Mouse (Mus musculus): Measurements from ENCODE around the gene Vsig2.

Gene Vsig2

GRCm38 (mm10) chr9:37539170-37540025 lies at the start of gene Vsig2:
TSS of gene Vsig2 (plus strand) at chr9:37539255.
- DNase-seq: peak; percentile 36 to 52

- DNase-seq: peak; percentile 72 to 79
Measured at GRCm38 (mm10) chr9:37489446-37490120, 49.5 kb upstream of the Vsig2 start.

GRCm38 (mm10) chr9:37495761-37496160 lies 43.3 kb upstream of the Vsig2 start:
- DNase-seq: peak in 1 of 2 experiments; percentile 15

DNA sequence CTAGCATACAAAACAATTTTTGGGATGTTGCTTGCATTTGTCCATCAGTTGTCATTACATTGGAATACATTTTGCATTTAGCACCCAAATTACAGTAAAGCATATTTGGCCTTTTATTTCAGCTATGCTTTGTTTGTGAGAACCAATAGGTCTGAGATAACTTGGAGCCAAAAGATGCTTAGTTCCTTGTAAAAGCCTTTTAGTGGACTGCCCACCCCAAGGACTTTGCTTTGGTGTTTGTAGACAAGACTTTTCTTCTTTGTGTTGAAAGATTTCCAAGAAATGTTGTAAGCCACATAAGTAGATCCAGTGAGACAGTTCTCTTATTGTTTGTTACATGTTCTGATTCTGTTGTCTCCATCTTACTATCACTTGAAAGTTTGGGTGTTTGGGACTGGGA lies 42.7 kb upstream of the Vsig2 start:
- DNase-seq: no peak

- DNase-seq: no peak
Measured at GRCm38 (mm10) chr9:37500201-37500600, 38.9 kb upstream of the Vsig2 start.

DNA sequence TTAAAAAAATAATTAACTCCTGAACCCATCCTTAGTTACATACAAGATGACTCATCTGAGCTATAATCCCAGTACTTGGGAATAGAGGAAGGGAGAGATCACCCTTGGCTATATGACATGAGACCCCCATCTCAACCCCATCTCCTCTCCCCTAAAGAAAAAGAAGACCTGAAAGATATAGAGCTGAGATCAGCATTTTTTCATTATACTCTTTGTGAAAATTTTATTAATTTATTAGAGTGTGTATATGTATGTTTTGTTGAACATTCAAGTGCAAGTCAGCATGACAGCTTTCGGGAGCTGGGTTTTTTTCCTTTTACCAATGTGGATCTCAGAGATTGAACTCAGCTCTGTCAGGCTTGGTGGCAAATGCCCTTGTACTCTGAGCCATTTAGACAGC lies 37.9 kb upstream of the Vsig2 start:
- no peak for DNase-seq

DNA sequence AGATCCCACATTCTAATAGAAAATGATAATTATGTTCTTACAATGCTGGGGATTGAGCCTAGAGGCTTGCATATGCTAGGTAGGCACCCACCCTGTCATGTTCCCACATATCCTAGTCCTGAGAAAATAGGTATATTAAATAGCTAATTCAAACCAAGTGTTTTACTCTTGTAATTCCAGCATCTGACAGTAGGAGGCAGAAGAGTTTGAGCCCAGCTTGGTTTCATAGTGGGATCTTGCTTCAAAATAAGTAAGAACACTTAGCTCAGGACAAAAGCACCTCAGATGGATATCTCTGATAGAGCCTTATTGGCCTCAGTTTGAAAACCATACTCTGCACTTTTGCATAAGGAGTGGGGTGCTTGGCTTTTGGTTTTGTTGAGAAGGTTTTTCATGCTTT lies 34.7 kb upstream of the Vsig2 start:
- no peak for DNase-seq

- DNase-seq: no peak
Measured at GRCm38 (mm10) chr9:37506023-37506422, 33.0 kb upstream of the Vsig2 start.

- no peak for DNase-seq
Measured at GRCm38 (mm10) chr9:37512097-37512496, 27.0 kb upstream of the Vsig2 start.

- no peak for DNase-seq
Measured at GRCm38 (mm10) chr9:37514456-37514855, 24.6 kb upstream of the Vsig2 start.

- no peak for DNase-seq
Measured at GRCm38 (mm10) chr9:37517467-37517866, 21.6 kb upstream of the Vsig2 start.

DNA sequence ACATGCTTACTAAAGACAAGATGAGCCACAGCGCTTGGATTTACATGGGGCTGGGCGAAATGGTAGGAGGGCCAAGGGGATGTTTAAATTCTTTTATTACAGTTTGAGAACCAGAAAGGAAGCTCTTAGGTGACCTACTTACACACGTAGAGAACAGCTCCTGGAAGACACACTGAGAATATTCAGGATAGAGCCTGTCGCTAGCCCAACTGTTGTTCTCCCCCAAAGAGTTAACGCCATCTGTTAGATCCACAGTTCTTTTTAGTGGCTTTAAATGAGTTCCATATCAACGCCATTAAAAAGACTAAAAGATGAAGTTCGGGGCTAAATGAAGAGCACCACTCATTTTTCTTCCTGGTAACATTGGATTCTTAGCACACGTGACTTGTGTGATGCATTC lies 20.1 kb upstream of the Vsig2 start:
- no peak for DNase-seq

DNA sequence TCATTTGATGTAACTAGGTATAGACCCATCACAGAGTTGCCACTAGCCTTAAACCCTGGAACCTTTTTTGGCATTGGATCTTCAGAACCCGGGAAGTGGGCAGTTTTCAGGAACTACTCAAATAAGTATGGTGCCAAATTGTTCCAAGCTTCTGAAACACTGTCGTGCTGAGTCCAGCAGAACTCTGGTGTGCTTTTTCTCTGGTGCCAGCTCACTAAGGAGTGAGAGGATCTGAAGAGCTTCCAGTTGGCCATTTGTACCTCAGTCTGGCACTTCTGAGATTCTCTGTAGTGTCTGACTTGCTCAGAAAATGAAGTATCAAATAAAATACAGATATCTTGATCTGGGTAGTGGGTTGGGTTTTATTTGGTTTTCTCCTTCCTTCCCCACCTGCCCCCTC lies 19.1 kb upstream of the Vsig2 start:
- no peak for DNase-seq

- no peak for DNase-seq
Measured at GRCm38 (mm10) chr9:37525461-37525860, 13.6 kb upstream of the Vsig2 start.

DNA sequence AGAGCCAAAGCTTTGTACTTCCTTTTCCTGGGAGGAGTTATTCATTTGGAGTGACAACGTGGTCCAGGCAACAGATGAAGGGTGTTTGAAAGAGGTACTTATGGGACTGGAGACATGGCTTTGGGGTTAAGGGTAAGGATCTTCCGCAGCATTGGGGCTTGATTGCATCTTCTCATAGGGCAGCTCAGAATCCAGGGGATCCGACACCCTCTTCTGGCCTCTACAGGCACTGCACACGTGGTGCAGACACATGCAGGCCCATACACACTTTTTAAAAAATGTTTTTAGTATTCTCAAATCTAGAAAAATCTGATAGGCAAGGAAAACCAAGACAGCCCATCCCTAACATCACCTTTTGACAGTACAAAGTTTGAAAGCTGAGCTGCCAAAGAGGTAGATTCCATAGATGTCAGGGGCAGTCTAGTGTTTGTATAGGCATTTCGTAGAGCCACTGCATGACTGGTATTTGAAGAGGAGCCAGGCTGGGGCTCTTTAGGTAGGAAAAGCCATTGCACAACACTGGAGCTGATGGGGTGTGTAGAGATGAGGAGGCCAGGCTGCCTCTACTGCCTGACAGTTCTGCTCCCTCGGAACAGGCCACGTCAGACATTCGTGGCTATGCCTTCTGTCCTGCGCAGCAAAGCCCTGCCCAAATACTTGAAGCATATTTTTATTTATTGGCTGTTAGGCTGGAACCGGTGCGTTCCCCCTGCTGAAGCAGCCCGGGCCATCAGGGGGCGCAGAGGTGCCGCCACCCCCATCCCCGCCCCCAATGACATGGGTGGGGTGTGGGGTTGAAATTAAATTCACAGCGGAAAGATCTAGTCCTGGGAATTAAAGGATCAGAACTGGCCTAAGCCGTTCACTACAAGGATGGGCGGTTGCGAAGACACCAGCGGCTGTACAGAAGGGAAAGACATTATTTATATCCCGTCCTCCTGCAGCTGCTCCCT lies 12.3 kb upstream of the Vsig2 start:
- peak; percentile 65 to 81 for DNase-seq

DNA sequence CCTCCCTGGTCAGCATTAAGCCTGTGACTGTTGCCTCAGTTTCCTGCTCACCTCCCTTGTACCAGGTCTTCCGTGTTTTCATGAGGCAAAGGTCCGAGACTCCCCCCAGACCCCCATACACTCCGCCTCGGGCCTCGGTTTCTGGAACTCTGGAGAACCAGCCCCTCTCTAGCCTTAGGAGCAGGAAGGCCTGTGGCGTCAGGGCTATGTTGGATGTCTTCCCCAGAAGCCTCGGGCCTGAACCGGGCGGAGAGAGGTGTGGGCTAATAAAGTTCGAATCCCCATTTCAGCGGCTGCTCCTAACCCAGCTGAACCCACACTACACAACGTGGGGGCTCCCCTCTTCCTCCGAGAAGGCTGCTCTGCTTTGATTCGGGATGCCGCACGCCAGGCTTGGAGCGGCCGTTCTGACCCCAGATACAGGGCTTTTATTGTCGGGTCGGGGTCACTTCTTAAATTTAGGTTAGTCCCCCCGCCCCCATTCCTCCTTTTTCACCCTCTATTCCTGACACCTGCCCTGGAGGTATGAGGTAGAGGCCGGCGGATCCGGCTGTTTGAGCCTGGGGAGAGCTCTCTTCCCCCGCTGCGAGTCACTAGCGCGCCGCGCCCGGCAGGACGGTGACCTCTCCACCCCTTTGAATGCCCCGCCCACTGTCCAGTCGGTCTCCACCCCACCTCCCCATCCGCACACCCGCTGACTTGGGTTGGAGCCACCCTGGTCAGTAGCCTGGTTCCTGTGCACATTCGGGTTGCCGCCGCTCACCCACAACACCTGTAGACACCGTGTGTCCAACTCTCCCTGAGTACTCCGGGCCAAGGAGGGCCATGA lies 11.4 kb upstream of the Vsig2 start, which contains the start of gene Esam:
TSS of gene Esam (plus strand) at position 683 of the 829 bp plus-strand sequence.
- peak; percentile 90 to 91 for DNase-seq

DNA sequence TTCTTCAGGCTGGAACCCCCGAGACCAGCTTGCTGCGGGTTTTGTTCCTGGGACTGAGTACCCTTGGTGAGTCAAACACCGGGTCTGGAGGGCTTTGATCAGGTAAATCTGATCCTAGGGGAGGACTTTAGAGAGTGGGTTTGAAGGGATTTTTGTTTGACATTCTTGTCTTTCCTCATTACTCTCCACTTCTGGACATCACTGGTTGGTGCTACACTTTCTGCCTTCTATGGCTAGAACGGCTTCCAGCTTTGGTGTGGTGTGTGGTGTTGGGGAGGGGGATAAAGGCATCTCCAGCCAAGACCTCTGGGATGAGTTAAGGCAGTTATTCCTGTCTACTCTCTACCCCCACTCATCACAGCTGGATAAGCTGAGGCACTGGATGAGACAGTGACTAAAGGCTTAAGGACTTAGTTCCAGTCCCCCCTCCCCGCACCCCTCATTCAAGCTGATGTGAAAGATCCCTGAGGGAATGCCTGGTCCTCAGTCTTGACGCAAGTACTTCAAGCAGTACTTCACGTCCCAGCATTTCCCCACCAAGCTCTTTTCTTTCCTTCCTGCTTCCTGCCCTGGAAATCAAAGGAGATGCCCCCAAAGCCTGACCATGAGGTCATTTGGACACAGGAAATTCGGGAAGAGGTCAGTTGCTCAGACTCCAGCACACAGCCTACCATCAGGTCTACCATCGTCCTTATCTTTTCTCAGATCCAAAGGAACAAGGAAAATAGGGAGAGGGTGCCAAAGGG lies 10.7 kb upstream of the Vsig2 start:
- peak in 1 of 2 experiments; percentile 43 for DNase-seq

GRCm38 (mm10) chr9:37530031-37530887 lies 8.8 kb upstream of the Vsig2 start:
- peak; percentile 85 to 93 for DNase-seq

DNA sequence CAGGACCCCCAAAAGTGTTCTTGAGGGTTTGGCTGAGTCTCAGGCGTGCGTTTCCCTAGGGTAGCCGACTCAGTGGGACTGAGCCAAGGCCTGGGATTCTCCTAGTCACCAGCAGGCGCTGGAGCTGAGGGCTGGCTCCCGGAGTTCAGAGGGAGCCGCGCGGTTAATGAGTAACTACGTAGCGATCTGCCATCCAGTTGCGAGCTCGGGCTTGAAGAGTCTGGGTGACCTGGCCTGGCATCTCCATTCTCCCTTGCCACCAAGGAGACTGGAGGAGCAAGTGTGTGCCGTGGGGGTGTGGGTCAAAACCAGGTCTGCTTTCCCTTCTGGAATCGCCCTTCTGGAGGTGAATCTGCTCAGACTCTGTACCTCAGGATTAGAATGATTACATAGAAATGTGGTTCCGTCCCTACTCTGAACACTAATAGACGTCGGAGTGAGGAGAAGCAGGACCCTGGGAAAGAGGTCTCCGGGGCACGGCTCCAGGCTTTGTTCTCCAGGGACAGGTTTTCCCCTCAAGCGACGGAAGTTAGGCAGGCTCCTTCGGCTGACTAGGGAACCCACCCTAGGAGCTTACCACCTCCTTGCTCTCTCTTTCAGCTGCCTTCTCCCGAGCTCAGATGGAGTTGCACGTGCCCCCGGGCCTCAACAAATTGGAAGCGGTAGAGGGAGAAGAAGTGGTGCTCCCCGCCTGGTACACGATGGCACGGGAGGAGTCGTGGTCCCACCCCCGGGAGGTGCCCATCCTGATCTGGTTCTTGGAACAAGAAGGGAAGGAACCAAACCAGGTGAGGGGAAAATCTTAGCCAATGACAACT lies 8.0 kb upstream of the Vsig2 start:
- peak; percentile 83 to 88 for DNase-seq

Measured in lung, postnatal 4 days (tissue).